Mouse (Mus musculus) hindbrain, embryonic 10.5 days (tissue): Measurements from ENCODE around the gene Polr2f. TPM values are rescaled to one million over a fixed set of nuclear protein-coding genes. Genes with fewer than 3 reads are reported as not detected.

Experiments
- DNase-seq: peaks from one replicate; pipeline ENCODE4 v3.0.0-alpha.2; 2017; ENCODE audit warnings: low spot score
- H3K27ac ChIP-seq: fragments of 300-500 bp; sonication (generic); 2 replicates; pipeline ENCODE4 v1.5.1; 2016; ENCODE audit warnings: mild to moderate bottlenecking, moderate library complexity
- H3K27me3 ChIP-seq: fragments of 300-500 bp; sonication (generic); 2 replicates; pipeline ENCODE4 v1.6.1; 2016; ENCODE audit warnings: mild to moderate bottlenecking; ENCODE audit not compliant: poor library complexity, insufficient read depth, severe bottlenecking
- H3K36me3 ChIP-seq: fragments of 300-500 bp; sonication (generic); 2 replicates; pipeline ENCODE4 v1.6.1; 2016; ENCODE audit warnings: mild to moderate bottlenecking, moderate library complexity
- H3K4me1 ChIP-seq: fragments of 300-500 bp; sonication (generic); replicated peaks from 2 replicates; pipeline ENCODE4 v1.6.1; 2016; ENCODE audit warnings: mild to moderate bottlenecking
- H3K4me3 ChIP-seq: fragments of 300-500 bp; sonication (generic); 2 replicates; pipeline ENCODE4 v1.5.1; 2016; ENCODE audit warnings: mild to moderate bottlenecking, moderate library complexity
- H3K9me3 ChIP-seq: fragments of 300-500 bp; sonication (generic); 2 replicates; pipeline ENCODE4 v1.6.1; 2016; ENCODE audit warnings: mild to moderate bottlenecking, moderate library complexity
- WGBS: fragments of 180-500 bp; shearing (Covaris S2); methylation state at CpG from one replicate; pipeline ENCODE4 v1.1.7; 2016; 5-methylcytosine and 5-hydroxymethylcytosine counted together
- polyA plus RNA-seq: library from polyadenylated mRNA; unstranded; fragments of >200 nt; fragmentation: Nextera tagmentation; extraction: Ambion mirVana; gene quantifications from 2 replicates; pipeline ENCODE4 v1.2.1, GENCODE M21; 2016

Gene Polr2f
- polyA plus RNA-seq, 1 experiment from 2014 or later: 383 TPM

- H3K36me3 ChIP-seq: no peaks in the 10 kb centered on the region
- no peaks in the 10 kb centered on the region for H3K9me3 ChIP-seq
- H3K4me1 ChIP-seq: peaks cover 47% of the 10 kb centered on the region
- no peak for DNase-seq
- H3K27ac ChIP-seq: no peak overlapping the region
- H3K4me3 ChIP-seq: no peak overlapping the region
- WGBS: 54% methylated on average over 2 of the region's 2 CpGs
- H3K27me3 ChIP-seq: peaks cover 12% of the 10 kb centered on the region
Measured at GRCm38 (mm10) chr15:79105804-79106203, 35.0 kb upstream of the Polr2f start.

DNA sequence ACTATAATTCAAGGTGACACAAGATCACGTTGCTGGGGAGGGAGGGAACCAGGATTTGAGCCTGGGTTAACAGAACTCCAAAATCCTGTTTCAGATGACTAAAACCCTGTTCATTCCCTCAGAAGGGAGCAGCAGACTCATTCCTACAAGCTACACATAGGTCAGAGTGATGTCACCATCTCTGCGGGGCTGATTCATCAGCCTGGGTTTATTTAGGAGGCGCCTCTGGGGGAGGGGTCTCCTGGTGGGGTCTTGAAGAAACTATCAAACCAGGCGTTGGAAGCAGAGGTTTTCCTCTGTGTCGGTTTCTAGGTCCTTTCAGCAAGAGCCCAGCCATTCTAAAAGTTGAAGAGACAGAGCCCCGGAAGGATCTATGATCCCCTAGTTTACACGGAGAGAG lies 32.8 kb upstream of the Polr2f start:
- H3K4me1 ChIP-seq: peaks cover 45% of the 10 kb centered on the region
- no peak for DNase-seq
- 26% methylated on average over 7 of the region's 7 CpGs for whole genome bisulfite sequencing
- H3K4me3 ChIP-seq: peak overlapping the region; percentile 91
- peaks cover 4% of the 10 kb centered on the region for H3K36me3 ChIP-seq
- peaks cover 16% of the 10 kb centered on the region for H3K27me3 ChIP-seq
- H3K9me3 ChIP-seq: no peaks in the 10 kb centered on the region
- peak overlapping the region; percentile 94 for H3K27ac ChIP-seq

DNA sequence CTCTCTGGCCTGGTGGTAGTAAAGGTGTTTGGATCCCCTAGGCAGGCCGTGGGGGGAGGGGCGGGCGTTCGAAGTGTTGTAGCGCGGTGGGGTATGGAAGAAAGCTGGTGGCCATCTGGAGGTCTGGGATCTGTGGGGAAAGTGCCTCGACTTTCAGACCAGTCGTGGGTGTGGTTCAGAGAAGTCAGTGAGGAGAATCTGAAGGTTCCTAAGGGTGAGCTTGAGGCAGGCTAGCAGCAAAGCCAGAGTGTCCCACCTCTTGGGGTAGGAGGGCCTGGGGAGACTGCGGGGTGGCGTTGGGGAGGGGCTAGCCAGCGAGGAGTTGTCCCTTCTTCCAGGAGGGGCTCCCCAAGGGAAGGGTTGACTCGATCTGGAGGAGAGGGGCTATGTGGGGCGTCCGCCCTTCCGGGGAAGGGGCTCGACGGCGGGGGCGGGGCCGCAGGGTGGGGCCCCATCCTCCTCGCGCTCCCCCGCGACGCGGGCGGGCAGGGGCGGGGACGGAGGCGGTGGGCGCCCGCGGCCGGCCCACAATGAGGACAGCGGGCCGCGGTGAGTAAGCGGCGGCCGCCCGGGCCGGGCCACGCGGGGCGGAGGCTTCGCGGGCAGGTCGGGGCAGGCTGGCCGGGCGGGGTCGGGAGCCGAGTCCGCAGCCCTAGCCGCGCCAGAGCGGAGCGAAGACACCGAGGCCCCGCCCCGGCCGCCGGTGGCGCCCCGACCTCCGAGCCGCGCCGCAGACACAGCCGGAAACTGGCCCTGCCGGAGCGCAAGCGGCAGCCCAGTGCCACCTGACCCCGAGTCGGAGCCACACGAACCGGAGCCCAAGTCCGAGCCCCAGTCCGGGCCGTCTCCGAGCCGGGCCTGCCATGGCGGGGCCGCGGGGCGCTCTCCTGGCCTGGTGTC lies 32.1 kb upstream of the Polr2f start, which contains the start of gene Micall1:
TSS of gene Micall1 (plus strand) at position 478 of the 900 bp plus-strand sequence.
- Histone ChIP-seq H3K36me3 (peaks cover 6% of the 10 kb centered on the region), H3K9me3 (no peaks in the 10 kb centered on the region), H3K4me1 (peaks cover 45% of the 10 kb centered on the region), H3K27me3 (peaks cover 16% of the 10 kb centered on the region), H3K27ac (peak within 1 kb of the TSS; percentile 94), H3K4me3 (peak within 1 kb of the TSS; percentile 91)
- under 1% methylated on average over 82 of the region's 85 CpGs for WGBS
- DNase-seq: peak; percentile 71

GRCm38 (mm10) chr15:79109321-79109934 lies 31.4 kb upstream of the Polr2f start:
- H3K27ac ChIP-seq: peak overlapping the region; percentile 94
- under 1% methylated on average over 46 of the region's 46 CpGs for WGBS
- peaks cover 45% of the 10 kb centered on the region for H3K4me1 ChIP-seq
- no peak for DNase-seq
- peaks cover 10% of the 10 kb centered on the region for H3K36me3 ChIP-seq
- no peaks in the 10 kb centered on the region for H3K9me3 ChIP-seq
- H3K4me3 ChIP-seq: peak overlapping the region; percentile 91
- H3K27me3 ChIP-seq: peaks cover 16% of the 10 kb centered on the region

DNA sequence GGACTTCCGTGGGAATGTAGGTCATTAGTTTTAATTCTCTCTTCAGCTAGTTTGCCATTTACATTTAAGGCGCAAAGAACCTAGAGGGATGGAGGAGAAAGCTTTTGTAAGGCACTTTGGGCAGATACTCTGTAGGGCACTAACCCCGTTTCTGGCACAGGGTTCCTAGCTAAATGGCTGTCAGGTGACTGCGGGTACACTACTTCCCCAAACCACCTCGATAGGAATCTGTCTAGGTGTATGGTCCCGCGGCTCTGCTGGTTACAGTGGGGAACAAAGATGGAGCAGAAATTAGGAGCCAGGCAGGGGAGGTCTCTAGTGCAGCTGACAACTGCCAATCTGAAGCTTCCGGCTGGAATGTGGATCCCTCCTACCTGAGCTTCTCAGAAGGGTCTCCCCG lies 30.8 kb upstream of the Polr2f start:
- 18% methylated on average over 9 of the region's 9 CpGs for WGBS
- Histone ChIP-seq H3K9me3 (no peaks in the 10 kb centered on the region), H3K36me3 (peaks cover 16% of the 10 kb centered on the region), H3K4me1 (peaks cover 45% of the 10 kb centered on the region), H3K27ac (no peak overlapping the region), H3K27me3 (peaks cover 16% of the 10 kb centered on the region), H3K4me3 (peak overlapping the region; percentile 91)
- DNase-seq: no peak

- Histone ChIP-seq H3K27me3 (peaks cover 16% of the 10 kb centered on the region), H3K4me1 (peaks cover 47% of the 10 kb centered on the region), H3K9me3 (no peaks in the 10 kb centered on the region), H3K4me3 (peak overlapping the region; percentile 91; the same call in 1 of the 2 replicates), H3K27ac (no peak overlapping the region), H3K36me3 (peaks cover 20% of the 10 kb centered on the region)
- no peak for DNase-seq
- 67% methylated on average over 2 of the region's 2 CpGs for WGBS
Measured at GRCm38 (mm10) chr15:79110528-79110927, 30.3 kb upstream of the Polr2f start.

DNA sequence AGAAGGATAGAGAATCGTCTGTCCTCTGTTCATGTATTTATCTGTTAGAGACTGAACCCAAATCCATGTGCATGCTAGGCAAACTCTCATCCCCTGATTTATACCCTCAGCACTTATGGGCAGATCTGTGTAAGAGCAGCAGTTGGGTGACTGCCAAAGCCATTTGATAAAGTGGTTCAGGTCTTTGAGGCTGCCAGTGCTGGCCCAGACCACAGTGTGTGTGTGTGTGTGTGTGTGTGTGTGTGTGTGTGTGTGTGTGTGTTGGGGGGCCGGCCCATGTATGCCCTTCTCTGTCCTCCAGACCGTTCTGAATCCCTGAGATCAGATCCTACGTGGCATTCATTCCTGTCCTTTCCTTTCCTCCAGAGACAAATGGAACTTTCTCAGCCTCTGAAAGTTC lies 29.0 kb upstream of the Polr2f start:
- peaks cover 32% of the 10 kb centered on the region for H3K36me3 ChIP-seq
- DNase-seq: no peak
- no peak overlapping the region for H3K27ac ChIP-seq
- no peak overlapping the region for H3K4me3 ChIP-seq
- H3K9me3 ChIP-seq: no peaks in the 10 kb centered on the region
- WGBS: 80% methylated on average over 4 of the region's 4 CpGs
- peaks cover 16% of the 10 kb centered on the region for H3K27me3 ChIP-seq
- H3K4me1 ChIP-seq: peaks cover 42% of the 10 kb centered on the region

GRCm38 (mm10) chr15:79115276-79115675 lies 25.5 kb upstream of the Polr2f start:
- Histone ChIP-seq H3K27ac (no peak overlapping the region), H3K4me1 (peaks cover 18% of the 10 kb centered on the region), H3K4me3 (no peak overlapping the region), H3K36me3 (peaks cover 61% of the 10 kb centered on the region), H3K9me3 (no peaks in the 10 kb centered on the region), H3K27me3 (peaks cover 10% of the 10 kb centered on the region)
- 67% methylated on average over 5 of the region's 5 CpGs for WGBS
- no peak for DNase-seq

DNA sequence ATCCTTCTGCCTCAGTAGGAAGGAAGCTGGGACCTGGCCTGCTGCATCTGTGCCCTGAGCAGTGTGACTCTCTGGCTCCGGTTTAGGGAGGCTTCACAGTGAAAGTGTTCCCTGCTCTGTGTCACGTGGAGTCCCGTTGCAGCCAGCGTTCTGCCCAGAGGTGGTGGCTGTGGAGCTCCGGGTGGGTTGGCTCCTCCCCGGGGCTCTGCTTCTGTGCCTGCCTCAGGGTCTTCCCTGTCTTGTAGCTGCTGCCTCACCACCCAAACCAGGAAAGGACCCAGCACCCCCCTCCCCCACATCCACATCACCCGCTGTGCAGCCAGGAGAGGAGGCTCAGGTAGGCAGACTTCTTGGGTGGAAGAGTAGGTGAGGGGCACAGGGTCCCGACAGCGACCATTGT lies 21.3 kb upstream of the Polr2f start:
- 85% methylated on average over 9 of the region's 9 CpGs for WGBS
- H3K27ac ChIP-seq: no peak overlapping the region

GRCm38 (mm10) chr15:79122119-79122518 lies 18.7 kb upstream of the Polr2f start:
- Histone ChIP-seq H3K4me3 (no peak overlapping the region), H3K27ac (peak overlapping the region; percentile 46; the same call in 1 of the 2 replicates), H3K4me1 (peaks cover 4% of the 10 kb centered on the region; the same call in 1 of the 2 replicates), H3K9me3 (no peaks in the 10 kb centered on the region), H3K36me3 (peaks cover 79% of the 10 kb centered on the region), H3K27me3 (no peaks in the 10 kb centered on the region)
- 67% methylated on average over 4 of the region's 4 CpGs for WGBS
- no peak for DNase-seq

More for the DNA sequence above, 21.3 kb upstream of the Polr2f start:
- H3K9me3 ChIP-seq: no peaks in the 10 kb centered on the region
- no peak overlapping the region for H3K4me3 ChIP-seq
- peaks cover 79% of the 10 kb centered on the region for H3K36me3 ChIP-seq
- no peak for DNase-seq
- no peaks in the 10 kb centered on the region for H3K27me3 ChIP-seq
- peaks cover 9% of the 10 kb centered on the region; the same call in 1 of the 2 replicates for H3K4me1 ChIP-seq

- Histone ChIP-seq H3K9me3 (no peaks in the 10 kb centered on the region), H3K36me3 (peaks cover 79% of the 10 kb centered on the region), H3K27ac (peak overlapping the region; percentile 46; the same call in 1 of the 2 replicates), H3K4me1 (peaks cover 4% of the 10 kb centered on the region; the same call in 1 of the 2 replicates), H3K4me3 (no peak overlapping the region), H3K27me3 (no peaks in the 10 kb centered on the region)
- WGBS: 85% methylated on average over 13 of the region's 13 CpGs
- no peak for DNase-seq
Measured at GRCm38 (mm10) chr15:79122546-79122945, 18.3 kb upstream of the Polr2f start.

GRCm38 (mm10) chr15:79123751-79124150 lies 17.1 kb upstream of the Polr2f start:
- Histone ChIP-seq H3K4me1 (peaks cover 4% of the 10 kb centered on the region; the same call in 1 of the 2 replicates), H3K27ac (no peak overlapping the region), H3K4me3 (no peak overlapping the region), H3K36me3 (peaks cover 79% of the 10 kb centered on the region), H3K9me3 (peaks cover 6% of the 10 kb centered on the region; the same call in 1 of the 2 replicates), H3K27me3 (no peaks in the 10 kb centered on the region)
- 88% methylated on average over 6 of the region's 6 CpGs for WGBS
- no peak for DNase-seq
